8 mouse cellular contexts compared by ENCODE assay signal in the genomic region with DNA sequence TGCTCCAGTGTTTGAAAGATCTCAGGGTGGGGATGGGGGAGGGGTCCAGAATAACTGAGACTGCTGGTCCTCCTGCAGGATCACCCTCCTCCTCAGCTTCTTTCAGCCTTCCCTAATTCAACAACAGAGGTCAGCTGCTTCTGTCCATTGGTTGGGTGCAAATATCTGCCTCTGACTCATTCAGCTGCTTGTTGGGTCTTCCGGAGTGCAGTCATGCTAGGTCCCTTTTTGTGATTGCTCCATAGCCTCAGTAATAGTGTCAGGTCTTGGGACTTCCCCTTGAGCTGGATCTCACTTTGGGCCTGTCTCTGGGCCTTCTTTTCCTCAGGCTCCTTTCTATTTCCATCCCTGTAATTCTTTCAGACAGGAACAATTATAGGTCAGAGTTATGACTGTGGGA. TPM values are rescaled to one million over a fixed set of nuclear protein-coding genes. Genes with fewer than 3 reads are reported as not detected.
A peak's percentile ranks its signal among the peaks of the same experiment; 100 is the strongest.
DNase-seq lines count a peak whose midpoint lies in the region; TF ChIP-seq lines count a peak whose summit lies in the region.
"Not testable (repeated sequence)": the region's sequence is repeated elsewhere in the genome, so short reads cannot be mapped to it uniquely, and the experiment has no call there.
"Had no signal": no experiment of that assay in that cellular context is flagged by ENCODE, and none has a peak within 500 bp of the region (broad histone marks: within the 10 kb centered on the region; RNA-seq: fewer than 3 reads in every experiment).

No protein-coding gene starts in this region.

- peak; percentile 39 for DNase-seq in CH12.LX (ENCODE audit: extremely low read depth)
- peak; percentile 85 for DNase-seq in heart, adult 11 months

- 9% methylated on average over 1 of the region's 1 CpGs for WGBS in macrophage (ENCODE audit: missing documents)

- TF ChIP-seq POLR2A in CH12.LX (IDR thresholded peaks at IDR 0.05; ENCODE audit: low read depth, low read length); bone marrow macrophage, adult 2 months (IDR thresholded peaks at IDR 0.05; ENCODE audit: borderline replicate concordance, low read depth, low read length): not testable (repeated sequence)

- peak overlapping the region; percentile 17; the same call in 1 of the 2 replicates for H3K9ac ChIP-seq in CH12.LX (ENCODE audit: insufficient read depth, low read depth)

- peak overlapping the region; percentile 12; the same call in 1 of the 2 replicates for H3K27ac ChIP-seq in CH12.LX (ENCODE audit: insufficient read depth, low read depth)
- peak overlapping the region; percentile 93 for H3K27ac ChIP-seq in bone marrow macrophage, adult 2 months (ENCODE audit: insufficient read depth, low read depth, low read length)
- peak overlapping the region; percentile 84 for H3K27ac ChIP-seq in macrophage

- in situ Hi-C loops in CH12.LX (cut with MboI; ENCODE audit: low pct_ligation_motif_present, low pct_unique_long_range_greater_than_20kb, low sequenced_read_pairs), result not testable (repeated sequence)

- not testable (repeated sequence) for H3K36me3 ChIP-seq in CH12.LX (replicated peaks in 1 of 2; ENCODE audit: control insufficient read depth in 1 of 2, insufficient read depth in 1 of 2, low read length in 1 of 2); macrophage (ENCODE audit: inconsistent target)

- dilution Hi-C loops in CH12.LX (cut with MboI; ENCODE audit: extremely low pct_ligation_motif_present, extremely low pct_unique_long_range_greater_than_20kb, low sequenced_read_pairs), result not testable (repeated sequence)

- not testable (repeated sequence) for TF ChIP-seq RAD21 in CH12.LX (IDR thresholded peaks at IDR 0.05; ENCODE audit: low read depth, low read length)

- not testable (repeated sequence) for H3K4me2 ChIP-seq in CH12.LX (ENCODE audit: insufficient read depth, low read depth, poor library complexity, severe bottlenecking)

- H3K9me3 ChIP-seq in CH12.LX (replicated peaks; ENCODE audit: low read length), result not testable (repeated sequence)

- H3K79me2 ChIP-seq in CH12.LX (replicated peaks; ENCODE audit: control insufficient read depth, extremely low read depth, insufficient read depth, poor library complexity, severe bottlenecking); macrophage (ENCODE audit: inconsistent target): not testable (repeated sequence)

- not testable (repeated sequence) for H3K27me3 ChIP-seq in CH12.LX (replicated peaks)

- TF ChIP-seq EP300 in CH12.LX (IDR thresholded peaks at IDR 0.05; ENCODE audit: low read length), result peak; percentile 50

- peaks cover 2 to 22% of the 10 kb centered on the region in 2 experiments; a peak in 3 of 4 replicates for H3K4me1 ChIP-seq in CH12.LX (ENCODE audit: control insufficient read depth in 1 of 2, insufficient read depth in 2 of 2)
- peaks cover 24% of the 10 kb centered on the region for H3K4me1 ChIP-seq in bone marrow macrophage, adult 2 months (ENCODE audit: control insufficient read depth, insufficient read depth, low read length)

- not testable (repeated sequence) for TF ChIP-seq CTCF in CH12.LX (conservative IDR thresholded peaks at IDR 0.05 in 1 of 2, IDR thresholded peaks at IDR 0.05 in 1 of 2; ENCODE audit: low read depth in 2 of 2, low read length in 2 of 2); bone marrow macrophage, adult 2 months (IDR thresholded peaks at IDR 0.05; ENCODE audit: low read depth, low read length)

- not testable (repeated sequence) for H3K4me3 ChIP-seq in CH12.LX (replicated peaks in 1 of 3; ENCODE audit: low read depth in 2 of 3, low read length in 2 of 3, poor library complexity in 1 of 3); bone marrow macrophage, adult 2 months (ENCODE audit: insufficient read depth, low read length); macrophage (ENCODE audit: inconsistent target)

TF ChIP-seq in CH12.LX, 34 proteins besides CTCF, POLR2A, EP300 and RAD21:
- TF ChIP-seq IRF4 (IDR thresholded peaks at IDR 0.05; ENCODE audit: low read depth, low read length), result 0 out of 2 replicates have a peak, but pooled peaks have one; percentile 8
- peak; percentile 53; the same call in 1 of the 2 replicates for TF ChIP-seq ELF1 (IDR thresholded peaks at IDR 0.05; ENCODE audit: low read depth, low read length)
- TF ChIP-seq ETS1 (conservative IDR thresholded peaks at IDR 0.05; ENCODE audit: low read depth, low read length), result peak; percentile 26; the same call in 1 of the 2 replicates
- TF ChIP-seq JUND (conservative IDR thresholded peaks at IDR 0.05; ENCODE audit: low read depth, low read length), result 0 out of 2 replicates have a peak, but pooled peaks have one; percentile 9

RNA-seq across cellular contexts. Expression of a gene that starts 41.0 kb away (rescaled TPM):
- total RNA-seq in CH12.LX (2012; rRNA removed), result 14.2 and 18.5 TPM in 2 replicates
- 32.0 and 36.9 TPM in 2 replicates for total RNA-seq in CH12.LX (2014; rRNA removed)
- polyA plus RNA-seq in CH12.LX (2012; ENCODE audit: insufficient read length, low read depth), result 35.7 and 36.2 TPM in 2 replicates
- 101 and 107 TPM in 2 replicates for polyA plus RNA-seq in bone marrow macrophage, adult 2 months (2012; ENCODE audit: insufficient read depth, insufficient read length, missing spikeins)
- total RNA-seq in macrophage (2018; cell fraction: chromatin; rRNA removed), result 100 to 1,000 TPM in 4 of 26 experiments, 10 to 100 TPM in 22; 39.3 to 129 (median 67.8) TPM
- total RNA-seq in macrophage (2018; cell fraction: cytosol; rRNA removed), result 100 to 1,000 TPM in 4 of 26 experiments, 10 to 100 TPM in 22; 42.0 to 109 (median 78.0) TPM
- total RNA-seq in macrophage (2018; cell fraction: nucleus; rRNA removed), result 100 to 1,000 TPM in 2 of 26 experiments, 10 to 100 TPM in 24; 42.9 to 113 (median 70.4) TPM
- polyA plus RNA-seq in macrophage (2018), result 77.4 to 167 TPM (median 84.9 TPM) in 3 replicates

RNA-seq across cellular contexts. Expression of a gene that starts 43.9 kb away (rescaled TPM):
- total RNA-seq in CH12.LX (2012; rRNA removed) (0.04 TPM in 2 replicates), CH12.LX (2014; rRNA removed) (0.07 and 0.11 TPM in 2 replicates)
- polyA plus RNA-seq in CH12.LX (2012; ENCODE audit: insufficient read length, low read depth) (0.07 TPM in 1 of 2 replicates, not detected in the other), macrophage (2018) (0.98 to 1.6 TPM (median 1.5 TPM) in 3 replicates)
- 1.1 and 1.4 TPM in 2 replicates for polyA plus RNA-seq in bone marrow macrophage, adult 2 months (2012; ENCODE audit: insufficient read depth, insufficient read length, missing spikeins)
- 1 to 10 TPM in 4 of 26 experiments, under 1 TPM in 14, not detected in 8; 0.21 to 2.3 (median 0.56) TPM for total RNA-seq in macrophage (2018; cell fraction: chromatin; rRNA removed)
- total RNA-seq in macrophage (2018; cell fraction: cytosol; rRNA removed), result 1 to 10 TPM in 12 of 26 experiments, under 1 TPM in 14; 0.14 to 1.9 (median 0.72) TPM
- 1 to 10 TPM in 3 of 26 experiments, under 1 TPM in 19, not detected in 4; 0.12 to 2.2 (median 0.51) TPM for total RNA-seq in macrophage (2018; cell fraction: nucleus; rRNA removed)
- total RNA-seq: G1E, MEL had no signal
- polyA plus RNA-seq: activated CD4-positive, CD25-positive, alpha-beta regulatory T cell, adult 4 months; Patski had no signal

Comparison
In these comparisons a context has a peak if more than half of its experiments do, and no peak if none do; other contexts are left out.
1. H3K27ac ChIP-seq: peak in every context shown above with its lines; median percentile 93 in bone marrow macrophage, adult 2 months; 84 in macrophage; 12 in CH12.LX.